Mouse (Mus musculus) kidney, embryonic 14.5 days (tissue): Measurements from ENCODE around the gene Olfr25. TPM values are rescaled to one million over a fixed set of nuclear protein-coding genes. Genes with fewer than 3 reads are reported as not detected.

Experiments used
- ATAC-seq: fragments of 200-750 bp; cut with Nextera tagmentation; 2 replicates; pipeline ENCODE4 v1.8.0; 2017; ENCODE audit warnings: moderate number of reproducible peaks, mild to moderate bottlenecking, moderate TSS enrichment, moderate library complexity; ENCODE audit not compliant: low FRiP score, low TSS enrichment
- H3K27ac ChIP-seq: fragments of 300-500 bp; sonication (generic); 2 replicates; pipeline ENCODE4 v1.5.1; 2014; ENCODE audit warnings: low read depth, mild to moderate bottlenecking, low read length, moderate library complexity, mixed read lengths
- H3K27me3 ChIP-seq: fragments of 300-500 bp; sonication (generic); 2 replicates; pipeline ENCODE4 v1.6.1; 2014; ENCODE audit warnings: mild to moderate bottlenecking, low read length; ENCODE audit not compliant: control insufficient read depth, insufficient read depth
- H3K36me3 ChIP-seq: fragments of 300-500 bp; sonication (generic); 2 replicates; pipeline ENCODE4 v1.6.1; 2014; ENCODE audit warnings: low read length, mixed read lengths; ENCODE audit not compliant: control insufficient read depth, insufficient read depth
- H3K4me1 ChIP-seq: fragments of 300-500 bp; sonication (generic); 2 replicates; pipeline ENCODE4 v1.6.1; 2014; ENCODE audit warnings: low read length, mixed read lengths; ENCODE audit not compliant: control insufficient read depth, insufficient read depth
- H3K4me2 ChIP-seq: fragments of 300-500 bp; sonication (generic); replicated peaks from 2 replicates; pipeline ENCODE4 v1.6.1; 2014; ENCODE audit warnings: low read depth, mild to moderate bottlenecking, low read length
- H3K4me3 ChIP-seq: fragments of 300-500 bp; sonication (generic); 2 replicates; pipeline ENCODE4 v1.5.1; 2014; ENCODE audit warnings: mild to moderate bottlenecking, low read length
- H3K9ac ChIP-seq: fragments of 300-500 bp; sonication (generic); 2 replicates; pipeline ENCODE4 v1.6.1; 2014; ENCODE audit warnings: low read depth, mild to moderate bottlenecking, low read length, moderate library complexity
- H3K9me3 ChIP-seq: fragments of 300-500 bp; sonication (generic); 2 replicates; pipeline ENCODE4 v1.6.1; 2016; ENCODE audit warnings: low read length; ENCODE audit not compliant: control insufficient read depth
- WGBS: fragments of 180-500 bp; shearing (Covaris S2); extraction: QIAGEN DNeasy Blood & Tissue Kit; methylation state at CpG from one replicate; pipeline ENCODE4 v1.1.7; 2014; 5-methylcytosine and 5-hydroxymethylcytosine counted together
- polyA plus RNA-seq: library from polyadenylated mRNA; unstranded; fragments of >200 nt; fragmentation: Nextera tagmentation; extraction: Ambion mirVana; gene quantifications from 2 replicates; pipeline ENCODE4 v1.2.1, GENCODE M21; 2014

Olfr25 gene
- polyA plus RNA-seq: not detected in 2 replicates

GRCm38 (mm10) chr9:38328760-38329159 is at the start of gene Olfr25:
Gene Olfr25, plus strand, starts transcription at chr9:38329060.
- ATAC-seq: no peak
- H3K9ac ChIP-seq: no peak within 1 kb of the TSS
- 81% methylated on average over 3 of the region's 3 CpGs for WGBS
- H3K9me3 ChIP-seq: no peaks in the 10 kb centered on the region
- H3K4me2 ChIP-seq: no peak within 1 kb of the TSS
- no peaks in the 10 kb centered on the region for H3K36me3 ChIP-seq
- no peak within 1 kb of the TSS for H3K27ac ChIP-seq
- H3K4me1 ChIP-seq: no peaks in the 10 kb centered on the region
- H3K4me3 ChIP-seq: no peak within 1 kb of the TSS
- H3K27me3 ChIP-seq: no peaks in the 10 kb centered on the region

GRCm38 (mm10) chr9:38290807-38291206 is 38.1 kb upstream of the Olfr25 start, which contains the start of gene Olfr896-ps1:
Gene Olfr896-ps1, plus strand, starts transcription at chr9:38291107.
- Histone ChIP-seq H3K36me3 (no peaks in the 10 kb centered on the region), H3K9me3 (no peaks in the 10 kb centered on the region), H3K4me3 (no peak within 1 kb of the TSS), H3K27ac (no peak within 1 kb of the TSS), H3K4me2 (no peak within 1 kb of the TSS), H3K4me1 (no peaks in the 10 kb centered on the region), H3K27me3 (no peaks in the 10 kb centered on the region), H3K9ac (no peak within 1 kb of the TSS)
- WGBS: 97% methylated on average over 1 of the region's 1 CpGs
- ATAC-seq: no peak

GRCm38 (mm10) chr9:38348111-38348510 is 19.3 kb downstream of the Olfr25 start, which contains the start of gene Olfr898:
Gene Olfr898, plus strand, starts transcription at chr9:38348411.
- Histone ChIP-seq H3K9ac (no peak within 1 kb of the TSS), H3K36me3 (no peaks in the 10 kb centered on the region), H3K27me3 (no peaks in the 10 kb centered on the region), H3K27ac (no peak within 1 kb of the TSS), H3K9me3 (no peaks in the 10 kb centered on the region), H3K4me2 (no peak within 1 kb of the TSS), H3K4me3 (no peak within 1 kb of the TSS), H3K4me1 (no peaks in the 10 kb centered on the region)
- WGBS: 91% methylated on average over 4 of the region's 4 CpGs
- ATAC-seq: no peak

GRCm38 (mm10) chr9:38366596-38366995 is 37.7 kb downstream of the Olfr25 start, which contains the start of gene Olfr250:
Gene Olfr250, plus strand, starts transcription at chr9:38366896.
- Histone ChIP-seq H3K27me3 (no peaks in the 10 kb centered on the region), H3K27ac (no peak within 1 kb of the TSS), H3K36me3 (no peaks in the 10 kb centered on the region), H3K9ac (no peak within 1 kb of the TSS), H3K4me1 (no peaks in the 10 kb centered on the region), H3K4me3 (no peak within 1 kb of the TSS), H3K4me2 (no peak within 1 kb of the TSS), H3K9me3 (no peaks in the 10 kb centered on the region)
- WGBS: 91% methylated on average over 2 of the region's 2 CpGs
- no peak for ATAC-seq

GRCm38 (mm10) chr9:38376786-38377185 is 47.9 kb downstream of the Olfr25 start, which contains the start of gene Olfr251:
Gene Olfr251, plus strand, starts transcription at chr9:38377086.
- Histone ChIP-seq H3K27me3 (no peaks in the 10 kb centered on the region), H3K27ac (no peak within 1 kb of the TSS), H3K9ac (no peak within 1 kb of the TSS), H3K4me1 (no peaks in the 10 kb centered on the region), H3K36me3 (no peaks in the 10 kb centered on the region), H3K9me3 (no peaks in the 10 kb centered on the region), H3K4me3 (no peak within 1 kb of the TSS), H3K4me2 (no peak within 1 kb of the TSS)
- ATAC-seq: no peak
- WGBS: 70% methylated on average over 2 of the region's 2 CpGs

Other genes starting within 250 kb of the Olfr25 start
- gene Olfr887, start 245.0 kb upstream of the Olfr25 start, polyA plus RNA-seq: not detected in 2 replicates
- not detected in 2 replicates for gene Olfr888, start 220.9 kb upstream of the Olfr25 start, polyA plus RNA-seq
- 0.07 TPM in 1 of 2 replicates, not detected in the other for gene Olfr889, start 213.9 kb upstream of the Olfr25 start, polyA plus RNA-seq
- gene Olfr890, start 186.5 kb upstream of the Olfr25 start, polyA plus RNA-seq: not detected in 2 replicates
- gene Olfr891, start 148.2 kb upstream of the Olfr25 start, polyA plus RNA-seq: not detected in 2 replicates
- not detected in 2 replicates for gene Olfr893, start 120.7 kb upstream of the Olfr25 start, polyA plus RNA-seq
- not detected in 2 replicates for gene Olfr894, start 111.0 kb upstream of the Olfr25 start, polyA plus RNA-seq
- not detected in 2 replicates for gene Olfr143, start 76.3 kb upstream of the Olfr25 start, polyA plus RNA-seq
- not detected in 2 replicates for gene Olfr895, start 61.2 kb upstream of the Olfr25 start, polyA plus RNA-seq
- not detected in 2 replicates for gene Olfr896-ps1, start 38.0 kb upstream of the Olfr25 start, polyA plus RNA-seq
- gene Olfr898, start 19.4 kb downstream of the Olfr25 start, polyA plus RNA-seq: not detected in 2 replicates
- gene Olfr250, start 37.8 kb downstream of the Olfr25 start, polyA plus RNA-seq: not detected in 2 replicates
- gene Olfr251, start 48.0 kb downstream of the Olfr25 start, polyA plus RNA-seq: not detected in 2 replicates
- not detected in 2 replicates for gene Olfr147, start 72.6 kb downstream of the Olfr25 start, polyA plus RNA-seq
- gene Olfr901, start 100.4 kb downstream of the Olfr25 start, polyA plus RNA-seq: not detected in 2 replicates
- not detected in 2 replicates for gene Olfr902, start 118.6 kb downstream of the Olfr25 start, polyA plus RNA-seq
- not detected in 2 replicates for gene Olfr904, start 134.1 kb downstream of the Olfr25 start, polyA plus RNA-seq
- gene Olfr905, start 142.0 kb downstream of the Olfr25 start, polyA plus RNA-seq: not detected in 2 replicates
- not detected in 2 replicates for gene Olfr906, start 158.0 kb downstream of the Olfr25 start, polyA plus RNA-seq
- not detected in 2 replicates for gene Olfr907, start 166.7 kb downstream of the Olfr25 start, polyA plus RNA-seq
- not detected in 2 replicates for gene Olfr911-ps1, start 192.5 kb downstream of the Olfr25 start, polyA plus RNA-seq
- not detected in 2 replicates for gene Olfr910, start 208.8 kb downstream of the Olfr25 start, polyA plus RNA-seq